Mouse (Mus musculus): ENCODE data around the gene Prss53.
"Not testable (repeated sequence)": the region's sequence is repeated elsewhere in the genome, so short reads cannot be mapped to it uniquely, and the experiment has no call there.

Prss53 gene

DNA sequence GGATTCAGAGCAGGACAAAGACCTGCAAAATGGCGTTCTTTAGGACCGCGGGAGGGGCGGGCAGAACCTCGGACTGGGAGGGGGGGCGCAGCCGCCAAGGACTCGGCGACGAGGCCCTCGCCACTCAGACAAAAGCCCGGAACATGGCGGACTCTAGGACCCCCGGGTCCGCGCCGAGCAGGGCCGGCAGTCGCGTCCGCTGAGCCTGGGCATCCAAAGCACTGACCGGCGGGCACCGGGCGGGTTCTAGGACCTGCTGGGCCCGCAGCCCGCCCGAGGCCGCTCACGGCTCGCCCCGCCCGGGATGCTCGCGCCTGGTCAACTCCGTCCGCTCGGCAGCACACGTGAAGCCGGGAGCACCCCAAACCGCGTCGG lies 15.2 kb downstream of the Prss53 start:
- peak; percentile 95 for DNase-seq (ENCODE audit: low spot score)

DNA sequence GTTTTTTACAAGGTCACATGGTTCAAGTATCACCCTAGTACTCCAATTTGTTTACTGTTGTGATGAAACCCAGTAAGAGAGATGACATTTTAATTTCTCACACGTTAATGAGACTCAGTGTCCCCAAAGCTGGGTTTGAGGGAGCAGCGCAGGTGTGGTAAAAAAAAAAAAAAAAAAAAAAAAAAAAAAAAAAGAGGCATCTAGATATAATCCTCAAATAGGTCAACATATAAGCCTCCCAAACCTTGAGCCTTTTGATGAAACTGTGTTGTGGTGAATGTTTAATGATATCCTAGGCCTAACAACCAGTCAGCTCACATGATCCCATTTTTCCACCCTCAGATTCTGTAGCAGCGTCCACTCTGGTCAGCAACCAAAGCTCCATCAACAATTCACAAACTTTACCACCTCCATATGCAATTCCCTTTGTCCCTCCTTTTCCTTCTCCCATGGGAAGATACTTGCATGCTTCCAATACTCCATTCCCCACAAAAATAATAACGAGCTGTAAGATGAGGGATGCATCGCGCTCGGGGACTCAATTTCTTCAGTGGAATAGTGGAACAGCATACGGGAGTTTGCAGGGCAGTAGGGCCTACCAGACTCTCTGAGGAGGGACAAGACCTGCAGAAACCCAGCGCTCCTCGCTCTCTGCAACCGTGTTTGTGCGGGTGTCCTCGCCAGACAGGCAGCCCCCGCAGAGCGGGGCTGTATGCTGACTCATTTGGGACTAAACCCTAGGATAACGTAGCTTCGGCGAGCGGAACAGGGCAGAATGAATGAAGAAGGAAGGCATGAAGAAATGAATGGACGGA lies 15.8 kb downstream of the Prss53 start:
- no peak for DNase-seq (ENCODE audit: low spot score)

DNA sequence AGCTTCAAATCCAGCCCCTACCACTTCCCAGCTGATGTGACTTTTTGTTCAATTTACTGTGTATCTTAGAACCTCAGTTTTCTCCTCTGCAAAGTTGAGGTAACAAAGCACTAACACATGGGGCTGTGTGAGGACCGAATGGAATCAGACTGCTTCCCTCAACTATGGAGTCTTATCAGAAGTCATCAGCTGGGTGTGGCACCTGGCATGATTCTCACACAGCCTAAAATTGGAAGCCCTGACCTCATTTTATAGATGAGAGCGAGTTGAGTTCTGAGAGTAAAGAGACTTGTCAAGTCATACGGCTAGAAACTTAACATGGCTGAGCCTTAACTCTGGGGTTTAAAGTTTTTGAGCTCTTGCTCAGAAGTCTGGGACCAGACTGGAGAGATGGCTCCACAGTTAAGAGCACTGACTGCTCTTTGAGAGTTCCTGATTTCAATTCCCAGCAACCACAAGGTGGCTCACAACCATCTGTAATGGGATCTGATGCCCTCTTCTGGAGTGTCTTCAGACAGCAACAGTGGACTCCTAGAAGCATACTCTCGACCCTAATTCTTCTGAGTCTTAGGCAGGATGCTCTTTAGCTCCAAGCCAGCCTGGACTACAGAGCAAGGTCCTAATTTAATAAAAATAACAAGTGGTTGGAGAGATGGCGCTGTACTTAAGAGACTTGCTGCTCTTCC lies 20.5 kb downstream of the Prss53 start:
- DNase-seq (ENCODE audit: low spot score), result no peak

DNA sequence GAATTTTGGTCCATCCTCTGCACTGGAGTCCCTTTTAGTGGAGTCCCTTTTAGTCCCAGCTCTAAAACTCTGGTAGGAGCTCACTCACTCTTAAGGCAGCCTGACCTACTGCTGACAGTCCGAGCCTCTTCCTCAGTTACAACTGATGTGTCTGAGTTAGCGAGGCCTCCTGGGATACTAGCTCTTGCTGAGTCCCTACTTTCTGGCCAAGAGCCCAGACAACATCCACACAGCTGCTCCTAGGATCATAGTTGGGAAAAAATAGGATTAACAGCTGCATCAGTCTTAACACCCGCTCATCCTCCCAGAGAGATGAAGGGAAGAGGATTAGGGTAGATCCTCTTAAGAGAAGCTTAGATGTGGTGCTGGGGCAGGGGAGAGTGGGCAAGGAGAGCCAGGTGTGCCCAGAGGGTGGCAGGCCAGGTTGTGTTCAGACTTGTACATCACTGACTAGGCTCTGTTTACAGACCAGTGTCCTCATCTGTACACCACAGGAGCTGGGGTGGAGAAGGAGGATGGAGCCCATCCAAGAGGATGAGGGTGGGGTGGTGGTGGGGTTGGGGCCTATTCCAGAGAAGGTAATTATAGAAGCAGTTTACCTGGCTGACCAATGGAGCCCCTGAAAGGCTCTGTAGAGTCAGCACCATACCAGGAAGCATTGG lies 21.5 kb downstream of the Prss53 start:
- DNase-seq (ENCODE audit: low spot score), result no peak

DNA sequence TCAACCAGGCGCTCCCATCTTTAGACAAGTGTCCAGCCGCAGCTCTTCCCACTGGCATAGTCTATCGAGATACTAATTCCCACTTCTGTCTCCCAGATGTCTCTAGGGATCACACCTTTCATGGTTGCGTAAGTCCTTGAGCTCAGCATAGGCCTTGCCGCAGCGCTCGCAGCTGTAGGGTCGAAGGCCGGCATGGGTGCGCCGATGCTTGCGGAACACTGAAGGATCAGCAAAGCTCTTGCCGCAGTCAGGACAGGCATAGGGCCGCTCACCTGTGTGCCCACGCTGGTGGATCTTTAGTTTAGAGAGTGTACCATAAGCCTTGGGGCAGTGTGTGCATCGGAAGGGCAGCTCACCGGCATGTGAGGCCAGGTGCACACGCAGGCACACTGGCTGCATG lies 23.1 kb downstream of the Prss53 start:
- DNase-seq (ENCODE audit: low spot score), result no peak

DNA sequence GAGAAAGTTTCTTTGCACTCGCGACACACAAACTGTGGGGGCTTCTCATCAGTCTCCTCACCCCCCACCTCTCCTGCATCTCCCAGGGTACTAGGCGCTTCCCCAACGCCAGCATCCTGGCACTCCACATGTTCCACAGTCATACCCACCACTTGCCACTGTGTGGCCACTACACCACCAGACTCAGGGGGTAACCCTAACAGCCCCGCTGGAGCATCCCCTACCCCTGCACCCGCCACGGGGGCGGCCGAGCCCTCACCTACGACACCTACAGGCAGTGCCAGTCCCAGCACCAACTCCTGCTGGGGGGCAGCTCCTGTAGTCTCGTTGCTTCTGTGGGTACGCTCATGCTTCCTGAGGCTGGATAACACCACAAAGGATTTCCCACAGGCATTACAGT lies 24.3 kb downstream of the Prss53 start:
- no peak for DNase-seq (ENCODE audit: low spot score)

DNA sequence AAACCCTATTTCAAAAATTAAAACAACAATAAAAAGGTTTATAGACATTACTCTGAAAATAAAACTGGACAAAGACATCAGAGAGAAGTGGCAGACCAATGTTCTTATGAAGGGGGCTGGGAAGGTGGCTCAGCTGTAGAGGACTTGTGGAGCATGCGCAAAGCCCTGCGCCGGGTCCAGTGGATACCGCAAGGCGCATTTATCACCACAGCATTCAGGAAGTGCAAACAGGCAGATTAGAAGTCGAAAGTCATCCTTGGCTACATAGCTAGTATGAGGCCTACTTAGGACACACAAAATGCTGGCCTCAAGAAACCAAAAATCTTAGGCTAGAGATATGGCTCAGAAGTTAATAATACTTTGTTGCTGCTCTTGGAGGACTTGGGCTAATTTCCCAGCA lies 32.5 kb downstream of the Prss53 start:
- DNase-seq (ENCODE audit: low spot score), result no peak

DNA sequence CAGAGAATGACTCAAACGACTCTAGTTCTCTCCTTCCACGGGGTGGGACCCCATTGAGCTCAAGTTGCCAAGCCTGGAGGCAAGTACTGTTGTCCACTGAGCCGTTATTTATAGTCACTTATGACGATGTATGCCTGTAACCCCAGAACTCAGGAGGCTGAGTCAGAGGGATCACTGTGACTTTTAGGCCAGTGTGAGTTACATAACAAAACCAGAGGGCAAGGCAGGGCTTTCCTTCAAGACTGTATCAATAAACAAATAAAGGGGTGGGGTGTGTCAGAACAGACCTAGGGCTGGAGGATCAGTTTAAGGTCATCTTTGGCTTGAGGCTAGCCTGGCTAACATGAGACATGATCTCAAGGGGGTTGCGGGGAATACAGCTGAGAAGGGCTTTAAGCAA lies 39.9 kb downstream of the Prss53 start:
- DNase-seq (ENCODE audit: low spot score), result no peak

DNA sequence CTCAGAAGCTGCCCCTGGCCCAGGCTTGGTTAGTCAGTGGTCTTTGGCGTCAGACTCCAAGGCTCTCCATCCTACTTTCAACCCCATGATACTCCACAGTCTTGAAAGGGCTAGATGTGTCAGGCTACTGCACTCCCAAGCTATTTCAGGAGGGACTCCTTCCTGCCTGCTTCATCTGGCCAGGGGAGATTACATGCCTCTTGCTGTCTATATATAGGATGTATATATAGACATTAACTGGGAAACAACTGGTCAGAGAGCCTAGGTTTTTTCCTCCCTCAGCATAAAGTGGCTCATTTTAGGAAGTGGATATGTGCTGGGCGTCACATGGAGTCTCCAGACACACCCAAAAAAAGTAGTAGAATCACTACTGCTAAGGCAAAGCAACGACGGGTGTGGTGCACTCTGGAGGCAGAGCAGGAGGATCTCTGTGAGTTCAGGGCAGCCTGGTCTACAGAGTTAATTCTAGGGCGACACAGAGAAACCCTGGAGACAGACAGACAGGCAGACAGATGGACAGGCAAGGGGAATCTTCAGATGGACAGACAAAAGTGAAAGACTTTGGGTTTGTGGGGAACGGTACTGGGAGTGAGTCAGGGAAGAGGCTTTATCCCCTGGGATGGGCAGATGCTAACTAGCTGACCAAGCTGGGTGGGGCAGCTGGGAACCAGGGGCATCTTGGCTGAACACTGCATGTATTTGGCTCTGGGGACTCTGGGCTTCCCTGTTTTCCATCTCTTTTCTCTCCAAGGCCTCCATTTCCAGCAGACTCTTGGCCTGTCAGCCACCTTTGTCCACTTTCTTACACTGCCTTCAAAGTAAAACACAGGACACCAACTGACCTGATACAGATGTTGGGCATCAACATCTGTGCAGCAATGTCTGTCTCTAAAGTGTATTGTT lies 40.5 kb downstream of the Prss53 start:
- DNase-seq (ENCODE audit: low spot score), result no peak

DNA sequence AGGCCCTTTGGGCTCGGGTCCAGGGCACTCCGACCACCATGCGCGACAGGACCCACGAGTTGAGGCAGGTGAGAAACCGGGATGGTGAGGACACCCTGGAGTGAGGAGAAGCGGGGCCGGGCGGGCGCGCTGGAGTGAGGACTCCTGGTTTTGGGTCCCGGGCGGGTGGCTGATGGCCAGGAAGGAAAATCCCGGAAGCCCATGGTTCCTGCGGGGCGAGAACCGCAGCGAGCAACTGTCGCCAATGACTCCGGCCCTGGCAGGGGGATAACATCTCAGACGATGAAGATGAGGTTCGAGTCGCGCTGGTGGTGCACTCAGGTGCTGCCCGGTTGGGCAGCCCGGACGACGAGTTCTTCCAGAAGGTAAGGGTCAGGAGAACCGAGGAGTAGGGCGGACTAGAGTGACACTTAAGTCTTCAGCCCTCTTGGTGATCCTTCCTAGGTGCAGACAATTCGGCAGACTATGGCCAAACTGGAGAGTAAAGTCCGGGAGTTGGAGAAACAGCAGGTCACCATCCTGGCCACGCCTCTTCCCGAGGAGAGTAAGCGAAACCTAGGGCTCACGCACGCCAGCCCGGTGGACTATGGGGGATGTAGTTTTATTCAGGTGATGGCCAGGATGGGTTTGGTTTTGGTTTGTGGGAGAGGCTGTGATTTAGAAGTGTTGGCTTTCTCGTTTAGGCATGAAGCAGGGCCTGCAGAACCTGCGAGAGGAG lies 48.6 kb downstream of the Prss53 start:
- DNase-seq (ENCODE audit: low spot score), result peak; percentile 90

DNA sequence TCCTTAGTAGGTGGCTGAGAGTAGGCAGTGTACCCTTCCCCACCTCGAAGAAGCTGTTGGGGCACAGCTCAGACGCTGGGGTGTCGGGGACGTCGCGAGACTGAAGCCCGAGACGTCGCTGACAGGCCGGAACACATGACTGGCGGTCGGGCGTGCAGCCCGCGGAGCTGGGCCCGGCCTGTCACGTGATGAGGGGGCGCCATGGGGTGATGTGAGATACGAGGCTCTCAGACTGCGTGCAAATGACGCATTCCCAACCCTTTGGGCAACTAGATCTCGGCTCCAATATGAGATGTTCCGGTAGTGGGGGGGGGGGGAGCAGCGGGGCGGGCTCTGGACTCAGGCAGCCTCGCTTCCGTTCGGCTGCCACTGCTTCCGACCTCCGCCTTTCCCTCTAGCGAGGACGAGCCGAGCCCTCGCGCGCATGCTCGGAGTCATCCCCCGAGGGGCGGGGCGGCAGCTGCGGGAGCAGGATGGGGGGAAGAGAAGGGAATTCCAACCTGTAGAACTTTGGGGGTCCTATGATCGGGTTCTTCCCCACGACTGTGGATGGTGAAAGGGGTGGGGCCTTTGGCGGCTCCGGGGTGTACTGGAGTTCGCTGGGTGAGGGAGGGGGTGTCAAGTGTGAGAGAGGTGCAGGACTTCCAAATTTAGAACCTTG lies 49.3 kb downstream of the Prss53 start:
- DNase-seq (ENCODE audit: low spot score), result peak; percentile 93

DNA sequence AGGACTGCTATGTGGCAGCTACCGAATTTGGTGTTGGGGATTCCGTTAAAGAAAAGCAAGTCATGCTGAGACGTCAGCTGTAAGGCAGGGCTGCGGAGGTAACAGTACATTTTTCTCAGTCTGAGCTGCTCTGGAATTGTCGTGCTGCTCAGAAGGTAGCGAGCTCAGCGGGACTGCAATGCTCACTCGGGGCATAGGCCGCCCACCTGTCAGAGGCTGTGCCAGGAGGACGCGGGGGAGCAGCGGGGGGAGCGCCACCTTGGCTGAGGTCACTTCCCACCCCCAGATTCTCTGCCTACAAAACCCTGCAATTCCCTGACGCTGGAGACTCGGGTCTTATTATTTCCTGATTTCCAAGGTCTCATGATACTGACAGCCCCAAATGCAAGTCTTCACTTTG lies 49.9 kb downstream of the Prss53 start:
- DNase-seq (ENCODE audit: low spot score), result peak; percentile 16

DNA sequence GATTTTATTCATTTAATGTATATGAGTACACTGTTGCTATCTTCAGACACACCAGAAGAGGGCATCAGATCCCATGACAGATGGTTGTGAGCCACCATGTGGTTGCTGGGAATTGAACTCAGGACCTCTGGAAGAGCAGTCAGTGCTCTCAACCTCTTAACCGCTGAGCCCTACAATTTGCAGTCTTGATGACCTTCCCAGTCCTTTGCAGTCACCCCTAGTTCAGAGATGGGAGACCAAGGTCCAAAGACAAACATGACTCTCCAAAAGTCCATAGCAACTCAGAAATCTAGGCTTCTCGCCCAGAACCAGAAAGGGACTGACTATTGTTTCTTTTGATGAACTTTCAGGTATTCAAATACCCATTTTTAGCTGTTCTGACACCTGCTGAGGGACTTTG lies 50.7 kb downstream of the Prss53 start:
- not testable (repeated sequence) for DNase-seq (ENCODE audit: low spot score)

DNA sequence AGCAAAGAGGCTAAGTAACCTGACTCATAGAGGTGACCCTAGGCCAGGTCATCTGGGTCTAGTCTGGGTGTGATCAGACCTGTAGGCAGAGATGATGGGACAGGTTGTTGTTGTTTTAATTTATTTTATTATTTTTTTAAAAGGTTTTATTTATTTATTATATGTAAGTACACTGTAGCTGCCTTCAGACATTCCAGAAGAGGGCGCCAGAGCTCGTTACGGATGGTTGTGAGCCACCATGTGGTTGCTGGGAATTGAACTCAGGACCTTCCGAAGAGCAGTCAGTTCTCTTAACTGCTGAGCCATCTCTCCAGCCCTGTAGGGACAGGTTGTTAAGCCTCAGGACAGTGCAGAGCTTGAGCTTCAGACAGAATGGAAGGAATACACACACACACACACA lies 52.9 kb downstream of the Prss53 start:
- DNase-seq (ENCODE audit: low spot score), result not testable (repeated sequence)

DNA sequence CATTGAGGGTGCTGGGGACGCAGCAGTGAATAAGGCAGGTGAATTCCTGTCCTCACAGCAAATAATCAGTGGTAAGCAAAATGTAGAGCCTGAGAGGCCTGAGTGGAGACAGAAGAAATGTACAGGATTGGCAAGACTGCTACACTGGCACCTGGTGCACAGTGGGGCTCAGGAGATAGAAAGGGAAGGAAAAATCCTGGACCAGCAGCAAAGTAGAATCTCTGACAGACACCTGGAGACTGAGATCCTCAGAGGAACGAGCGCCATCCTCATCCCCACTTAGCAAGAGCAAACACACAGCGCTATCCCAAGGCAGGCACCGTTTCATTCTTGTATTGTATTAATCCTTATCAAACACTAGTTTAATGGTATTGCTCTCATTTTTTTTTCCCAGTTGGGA lies 53.3 kb downstream of the Prss53 start:
- DNase-seq (ENCODE audit: low spot score), result no peak
